ENCODE assay signal across 9 mouse cellular contexts in genomic region chr11:106302634-106303033, GRCm38 (mm10). TPM values are rescaled to one million over a fixed set of nuclear protein-coding genes. Genes with fewer than 3 reads are reported as not detected.
A peak's percentile ranks its signal among the peaks of the same experiment; 100 is the strongest.
DNase-seq lines count a peak whose midpoint lies in the region; ATAC-seq and TF ChIP-seq lines count a peak whose summit lies in the region.
"Had no signal": no experiment of that assay in that cellular context is flagged by ENCODE, and none has a peak within 500 bp of the region (broad histone marks: within the 10 kb centered on the region; RNA-seq: fewer than 3 reads in every experiment).

No protein-coding gene starts in this region.

- H3K9me3 ChIP-seq in hindbrain, embryonic 10.5 days = no peaks in the 10 kb centered on the region
- no peaks in the 10 kb centered on the region for H3K9me3 ChIP-seq in hindbrain, embryonic 13.5 days
- H3K9me3 ChIP-seq in kidney, embryonic 14.5 days (ENCODE audit: control insufficient read depth, low read length) = no peaks in the 10 kb centered on the region
- H3K9me3 ChIP-seq: stomach, embryonic 15.5 days had no signal

- H3K79me3 ChIP-seq in C2C12 (ENCODE audit: low read depth) = no peaks in the 10 kb centered on the region

- no peak; the same call in 1 of the 2 replicates for ATAC-seq in hindbrain, embryonic 13.5 days (ENCODE audit: low FRiP score)
- peak; percentile 71 for ATAC-seq in kidney, embryonic 14.5 days (ENCODE audit: low FRiP score, low TSS enrichment)

- H3K4me2 ChIP-seq in hindbrain, embryonic 13.5 days = no peak overlapping the region
- H3K4me2 ChIP-seq in kidney, embryonic 14.5 days (replicated peaks; ENCODE audit: low read depth, low read length) = no peak overlapping the region
- H3K4me2 ChIP-seq: stomach, embryonic 15.5 days had no signal

- H3K4me3 ChIP-seq in hindbrain, embryonic 10.5 days = no peak overlapping the region
- no peak overlapping the region for H3K4me3 ChIP-seq in hindbrain, embryonic 13.5 days
- no peak overlapping the region for H3K4me3 ChIP-seq in C2C12 (ENCODE audit: insufficient read depth, poor library complexity, severe bottlenecking)
- no peak overlapping the region for H3K4me3 ChIP-seq in kidney, embryonic 14.5 days (ENCODE audit: low read length)
- H3K4me3 ChIP-seq: stomach, embryonic 15.5 days had no signal

- H3K27me3 ChIP-seq in hindbrain, embryonic 10.5 days (ENCODE audit: insufficient read depth, poor library complexity, severe bottlenecking) = no peaks in the 10 kb centered on the region
- no peaks in the 10 kb centered on the region for H3K27me3 ChIP-seq in hindbrain, embryonic 13.5 days
- H3K27me3 ChIP-seq in C2C12 (ENCODE audit: control insufficient read depth, insufficient read depth, insufficient read length) = peaks cover 13% of the 10 kb centered on the region
- no peaks in the 10 kb centered on the region for H3K27me3 ChIP-seq in kidney, embryonic 14.5 days (ENCODE audit: control insufficient read depth, insufficient read depth, low read length)
- H3K27me3 ChIP-seq: stomach, embryonic 15.5 days had no signal

- no peaks in the 10 kb centered on the region for H3K79me2 ChIP-seq in C2C12 (ENCODE audit: control insufficient read depth, insufficient read depth)

- H3K4me1 ChIP-seq in hindbrain, embryonic 10.5 days (replicated peaks) = no peaks in the 10 kb centered on the region
- H3K4me1 ChIP-seq in hindbrain, embryonic 13.5 days (replicated peaks) = no peaks in the 10 kb centered on the region
- no peaks in the 10 kb centered on the region for H3K4me1 ChIP-seq in kidney, embryonic 14.5 days (ENCODE audit: control insufficient read depth, insufficient read depth, low read length)
- H3K4me1 ChIP-seq: stomach, embryonic 15.5 days had no signal

- H3K27ac ChIP-seq in hindbrain, embryonic 10.5 days = no peak overlapping the region
- H3K27ac ChIP-seq in hindbrain, embryonic 13.5 days = no peak overlapping the region
- H3K27ac ChIP-seq in kidney, embryonic 14.5 days (ENCODE audit: low read depth, low read length) = no peak overlapping the region
- H3K27ac ChIP-seq: stomach, embryonic 15.5 days had no signal

- peak; percentile 80 for TF ChIP-seq CTCF in C2C12 (IDR thresholded peaks at IDR 0.05; ENCODE audit: control insufficient read depth, insufficient read depth, insufficient read length)

- no peaks in the 10 kb centered on the region for H3K36me3 ChIP-seq in hindbrain, embryonic 10.5 days
- no peaks in the 10 kb centered on the region for H3K36me3 ChIP-seq in hindbrain, embryonic 13.5 days
- H3K36me3 ChIP-seq in C2C12 (ENCODE audit: control insufficient read depth, insufficient read depth) = no peaks in the 10 kb centered on the region
- H3K36me3 ChIP-seq in kidney, embryonic 14.5 days (ENCODE audit: control insufficient read depth, insufficient read depth, low read length) = no peaks in the 10 kb centered on the region
- H3K36me3 ChIP-seq: stomach, embryonic 15.5 days had no signal

- WGBS in hindbrain, embryonic 10.5 days = 26% methylated on average over 2 of the region's 2 CpGs
- 17% methylated on average over 2 of the region's 2 CpGs for WGBS in hindbrain, embryonic 13.5 days
- WGBS in kidney, embryonic 14.5 days = 9% methylated on average over 2 of the region's 2 CpGs

- peak; percentile 77 for DNase-seq in hindbrain, embryonic 10.5 days (ENCODE audit: low spot score)
- peak; percentile 49 for DNase-seq in T-cell, adult 2 months (ENCODE audit: low spot score)
- DNase-seq in embryo, embryonic 10.5 days (ENCODE audit: low spot score) = peak; percentile 84
- peak; percentile 44 to 76 for DNase-seq in lung, postnatal 4 days
- peak; percentile 74 for DNase-seq in thymus, postnatal 25 days

- H3ac ChIP-seq in C2C12 (ENCODE audit: control insufficient read depth, insufficient read length, low read depth) = no peak overlapping the region

- no peak overlapping the region for H3K9ac ChIP-seq in hindbrain, embryonic 13.5 days
- no peak overlapping the region for H3K9ac ChIP-seq in kidney, embryonic 14.5 days (ENCODE audit: low read depth, low read length)
- H3K9ac ChIP-seq: stomach, embryonic 15.5 days had no signal

TF ChIP-seq in C2C12, 6 proteins besides CTCF, POLR2A, EP300 and RAD21:
- no peak for TF ChIP-seq FOSL1 (IDR thresholded peaks at IDR 0.05; ENCODE audit: insufficient read depth, low read length, poor library complexity, severe bottlenecking)
- no peak for TF ChIP-seq MYOG (IDR thresholded peaks at IDR 0.05; ENCODE audit: control insufficient read depth, extremely low read depth, insufficient read length)
- TF ChIP-seq MAX (IDR thresholded peaks at IDR 0.05) = no peak
- TF ChIP-seq MYOD1 (IDR thresholded peaks at IDR 0.05; ENCODE audit: control insufficient read depth, insufficient read length, low read depth) = no peak
- no peak for TF ChIP-seq USF1 (IDR thresholded peaks at IDR 0.05; ENCODE audit: low read depth)
- no peak for TF ChIP-seq CEBPB (IDR thresholded peaks at IDR 0.05; ENCODE audit: low read depth)

RNA-seq across cellular contexts. Expression of gene Gh, which starts 1.0 kb away (rescaled TPM):
- not detected in 2 replicates for polyA plus RNA-seq in hindbrain, embryonic 10.5 days (2016; fragmentation: Nextera tagmentation; extraction: Ambion mirVana)
- polyA plus RNA-seq in hindbrain, embryonic 13.5 days (2015; fragmentation: Nextera tagmentation; extraction: Ambion mirVana) = not detected in 2 replicates
- polyA plus RNA-seq in C2C12 (2012; fragmentation: generic; extraction: Trizol) = not detected
- polyA plus RNA-seq in kidney, embryonic 14.5 days (2014; fragmentation: Nextera tagmentation; extraction: Ambion mirVana) = not detected in 2 replicates
- polyA plus RNA-seq: stomach, embryonic 15.5 days had no signal

RNA-seq across cellular contexts. Expression of gene Cd79b, which starts 11.9 kb away (rescaled TPM):
- polyA plus RNA-seq in hindbrain, embryonic 10.5 days (2016; fragmentation: Nextera tagmentation; extraction: Ambion mirVana) = 0.90 and 2.0 TPM in 2 replicates
- 1.2 and 1.4 TPM in 2 replicates for polyA plus RNA-seq in hindbrain, embryonic 13.5 days (2015; fragmentation: Nextera tagmentation; extraction: Ambion mirVana)
- polyA plus RNA-seq in C2C12 (2012; fragmentation: generic; extraction: Trizol) = not detected
- 7.3 and 7.4 TPM in 2 replicates for polyA plus RNA-seq in kidney, embryonic 14.5 days (2014; fragmentation: Nextera tagmentation; extraction: Ambion mirVana)

RNA-seq across cellular contexts. Expression of gene Tcam1, which starts 26.2 kb away (rescaled TPM):
- polyA plus RNA-seq in hindbrain, embryonic 10.5 days (2016; fragmentation: Nextera tagmentation; extraction: Ambion mirVana) = 0.12 and 0.25 TPM in 2 replicates
- 0.12 and 0.21 TPM in 2 replicates for polyA plus RNA-seq in hindbrain, embryonic 13.5 days (2015; fragmentation: Nextera tagmentation; extraction: Ambion mirVana)
- polyA plus RNA-seq in C2C12 (2012; fragmentation: generic; extraction: Trizol) = 0.15 TPM
- 0.81 and 1.2 TPM in 2 replicates for polyA plus RNA-seq in kidney, embryonic 14.5 days (2014; fragmentation: Nextera tagmentation; extraction: Ambion mirVana)

RNA-seq across cellular contexts. Expression of gene Smarcd2, which starts 29.9 kb away (rescaled TPM):
- polyA plus RNA-seq in hindbrain, embryonic 10.5 days (2016; fragmentation: Nextera tagmentation; extraction: Ambion mirVana) = 24.9 and 27.3 TPM in 2 replicates
- polyA plus RNA-seq in hindbrain, embryonic 13.5 days (2015; fragmentation: Nextera tagmentation; extraction: Ambion mirVana) = 14.3 and 16.0 TPM in 2 replicates
- polyA plus RNA-seq in C2C12 (2012; fragmentation: generic; extraction: Trizol) = 49.5 TPM
- polyA plus RNA-seq in kidney, embryonic 14.5 days (2014; fragmentation: Nextera tagmentation; extraction: Ambion mirVana) = 54.9 and 78.6 TPM in 2 replicates

RNA-seq across cellular contexts. Expression of gene Psmc5, which starts 46.7 kb away (rescaled TPM):
- polyA plus RNA-seq in hindbrain, embryonic 10.5 days (2016; fragmentation: Nextera tagmentation; extraction: Ambion mirVana) = 371 and 420 TPM in 2 replicates
- 339 and 341 TPM in 2 replicates for polyA plus RNA-seq in hindbrain, embryonic 13.5 days (2015; fragmentation: Nextera tagmentation; extraction: Ambion mirVana)
- polyA plus RNA-seq in C2C12 (2012; fragmentation: generic; extraction: Trizol) = 289 TPM
- 303 and 334 TPM in 2 replicates for polyA plus RNA-seq in kidney, embryonic 14.5 days (2014; fragmentation: Nextera tagmentation; extraction: Ambion mirVana)
